Mouse (Mus musculus): Measurements from ENCODE around the gene Phkb.
"Not testable (repeated sequence)": the region's sequence is repeated elsewhere in the genome, so short reads cannot be mapped to it uniquely, and the experiment has no call there.

The Phkb gene

DNA sequence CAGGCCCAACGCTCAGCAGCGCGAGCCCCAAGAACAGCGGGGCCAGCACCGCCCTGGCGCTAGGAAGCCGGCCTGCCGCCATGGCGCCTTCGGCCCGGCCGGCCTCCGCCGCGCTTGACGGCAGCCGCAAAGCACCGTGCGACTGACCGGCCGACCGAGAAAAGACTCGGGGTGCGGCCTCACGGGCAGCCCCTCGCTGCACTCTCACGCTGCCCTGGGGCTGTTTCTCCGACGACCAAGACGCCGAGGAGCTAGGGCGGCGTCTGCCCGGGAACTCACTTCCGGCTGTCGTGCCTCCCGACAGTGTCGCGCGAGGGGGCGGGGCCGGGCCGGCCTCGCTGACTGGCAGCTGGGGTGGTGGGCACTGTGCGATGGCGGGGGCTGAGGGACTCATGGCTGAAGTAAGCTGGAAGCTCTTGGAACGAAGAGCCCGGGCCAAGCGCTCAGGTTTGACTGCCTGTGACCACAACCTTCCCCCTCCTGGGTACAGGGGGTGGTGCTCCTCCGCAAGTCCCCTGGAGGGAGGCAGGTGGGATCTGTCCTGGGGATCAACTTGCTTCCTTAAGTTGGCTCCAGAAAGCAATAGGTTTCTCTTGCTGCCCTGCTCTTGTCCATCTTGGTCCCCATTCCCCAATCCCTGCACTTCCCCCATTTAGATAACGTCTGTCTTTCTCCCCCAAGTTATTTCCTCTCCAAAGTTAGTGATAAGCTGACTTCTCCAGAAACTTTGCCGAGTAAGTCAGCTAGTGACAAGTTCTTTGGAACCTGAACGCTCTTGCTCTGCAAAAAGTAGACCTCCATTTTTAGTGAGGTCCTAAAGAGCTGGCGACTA, at the start of gene Phkb, which contains the start of gene Itfg1:
Gene Phkb, plus strand, starts transcription at position 303 of the 832 bp plus-strand sequence.
Gene Itfg1, minus strand, starts transcription at position 265 of the 832 bp plus-strand sequence.
- peak; percentile 89 for DNase-seq (ENCODE audit: low spot score)

DNA sequence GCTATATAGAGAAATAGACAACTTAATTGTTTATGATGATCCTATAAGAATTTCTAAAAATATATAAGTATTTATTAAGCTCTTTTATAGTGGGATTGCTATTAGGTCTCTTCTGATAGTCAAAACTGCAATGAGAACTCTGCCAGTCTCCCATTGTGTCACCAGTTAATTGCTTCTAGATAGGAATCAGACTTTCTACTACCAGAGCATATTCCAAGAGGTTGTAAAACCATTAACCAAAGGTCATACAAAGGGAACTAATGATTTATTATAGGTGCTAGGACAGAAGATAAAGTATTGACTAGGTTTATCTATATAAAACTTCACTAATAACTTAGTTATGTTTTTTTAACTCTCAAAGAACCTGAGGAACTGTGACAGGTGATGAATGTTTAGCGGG, 44.4 kb upstream of the Phkb start:
- DNase-seq (ENCODE audit: low spot score), result not testable (repeated sequence)

DNA sequence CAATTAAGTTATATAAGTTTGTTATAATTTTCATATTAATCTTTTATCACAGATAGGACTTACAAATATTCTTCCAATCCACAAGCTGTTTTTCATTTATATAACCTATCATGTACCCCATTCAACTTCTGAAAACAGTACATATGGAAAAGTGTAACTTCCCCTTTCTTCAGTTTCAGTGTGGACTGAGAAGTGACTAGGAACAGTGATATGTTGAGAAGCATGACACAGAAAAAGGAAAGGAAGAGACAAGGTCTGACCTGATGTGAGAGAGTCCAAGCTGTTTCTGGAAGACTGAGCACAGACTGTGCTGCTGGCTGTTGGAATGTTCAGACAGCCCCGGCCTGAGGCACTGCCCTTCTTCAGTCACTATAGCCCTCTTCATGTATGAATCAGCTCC, 40.6 kb upstream of the Phkb start:
- no peak for DNase-seq (ENCODE audit: low spot score)

DNA sequence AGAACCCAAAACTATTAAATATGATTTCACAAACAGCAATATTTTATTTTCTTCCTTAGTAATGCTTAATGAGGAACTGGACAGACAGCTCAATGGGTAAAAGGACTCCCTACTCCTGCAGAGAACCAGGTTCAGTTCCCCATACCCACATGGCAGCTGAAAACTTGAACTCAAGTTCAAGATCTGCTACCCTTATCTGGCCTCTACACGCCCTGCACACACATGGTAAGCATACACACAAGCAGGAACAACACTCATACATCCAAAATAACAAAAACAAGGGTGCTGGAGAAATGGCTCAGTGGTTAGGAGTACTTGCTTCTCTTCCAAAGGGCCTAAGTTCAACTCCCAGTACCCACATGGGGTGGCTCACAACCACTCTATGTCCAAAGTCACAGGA, 39.4 kb upstream of the Phkb start:
- no peak for DNase-seq (ENCODE audit: low spot score)

DNA sequence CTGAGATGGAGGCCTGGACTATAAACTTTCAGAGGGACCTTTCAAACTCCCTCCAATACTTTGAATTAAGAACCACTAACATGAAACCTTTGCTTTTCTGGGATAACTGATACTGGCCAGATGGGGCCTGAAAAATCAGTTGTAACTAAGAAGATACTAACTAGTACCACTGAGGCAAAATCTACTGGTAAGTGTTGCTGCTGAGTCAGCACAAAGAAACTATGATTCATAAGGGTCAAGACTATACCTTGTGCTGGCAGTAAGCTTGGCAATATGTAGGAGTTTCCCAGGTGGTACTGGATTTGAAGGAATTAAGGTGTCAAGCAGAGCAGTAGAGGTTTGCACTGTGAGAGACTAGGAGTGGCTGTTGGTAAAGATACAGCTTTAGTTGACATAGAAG, 27.1 kb upstream of the Phkb start:
- no peak for DNase-seq (ENCODE audit: low spot score)

DNA sequence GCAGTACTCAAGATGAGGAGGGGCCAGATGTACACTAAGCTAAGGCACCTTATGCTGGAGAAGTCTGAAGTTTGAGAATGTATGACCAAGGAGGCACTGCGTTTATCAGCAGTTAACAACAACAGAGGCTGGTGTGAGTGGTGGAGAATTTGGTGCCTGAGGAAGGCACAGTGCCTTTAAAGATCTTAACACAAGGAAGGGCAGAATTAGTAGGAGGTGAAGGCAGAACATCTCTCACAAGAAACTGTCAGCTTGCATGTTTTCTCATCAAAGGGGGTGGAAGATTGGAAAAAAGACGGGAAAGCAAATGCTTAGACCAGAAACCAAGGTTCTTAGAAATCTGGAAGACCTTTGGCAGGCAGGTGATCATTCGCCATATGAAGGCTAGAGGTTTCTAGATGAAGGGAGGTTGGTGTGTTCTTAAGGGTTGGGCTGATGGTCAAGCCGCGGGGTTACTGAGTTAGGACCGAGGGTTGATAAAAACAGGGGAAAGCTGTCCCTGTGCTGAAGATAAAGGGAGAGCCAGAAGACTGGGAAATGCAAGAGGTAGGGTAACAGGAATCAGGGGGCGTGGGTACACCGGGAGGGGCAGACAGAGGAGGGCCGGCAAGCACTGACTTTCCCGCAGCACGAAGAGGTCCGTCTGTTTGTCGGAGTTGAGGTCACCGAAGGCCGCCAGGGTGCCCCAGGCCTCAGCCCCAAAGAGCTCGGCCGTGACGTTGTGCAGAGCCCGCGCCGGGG, 673 bp upstream of the Phkb start:
- DNase-seq (ENCODE audit: low spot score), result peak; percentile 3

DNA sequence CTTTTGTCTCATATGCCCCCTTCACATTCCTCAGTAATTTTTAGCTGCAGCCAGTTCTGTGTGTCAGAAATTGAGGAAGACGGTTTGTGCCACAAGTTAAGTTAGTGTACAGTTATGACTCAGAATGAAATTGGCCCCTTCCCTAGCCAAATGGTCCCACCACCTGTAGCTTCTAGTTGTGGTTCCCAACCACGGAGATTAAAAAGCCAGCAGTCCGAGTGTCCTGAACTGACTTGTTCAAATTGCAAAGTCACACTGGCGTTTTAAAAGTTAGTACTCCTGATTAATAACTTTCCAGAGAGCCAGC, 683 bp downstream of the Phkb start:
- DNase-seq (ENCODE audit: low spot score), result no peak

DNA sequence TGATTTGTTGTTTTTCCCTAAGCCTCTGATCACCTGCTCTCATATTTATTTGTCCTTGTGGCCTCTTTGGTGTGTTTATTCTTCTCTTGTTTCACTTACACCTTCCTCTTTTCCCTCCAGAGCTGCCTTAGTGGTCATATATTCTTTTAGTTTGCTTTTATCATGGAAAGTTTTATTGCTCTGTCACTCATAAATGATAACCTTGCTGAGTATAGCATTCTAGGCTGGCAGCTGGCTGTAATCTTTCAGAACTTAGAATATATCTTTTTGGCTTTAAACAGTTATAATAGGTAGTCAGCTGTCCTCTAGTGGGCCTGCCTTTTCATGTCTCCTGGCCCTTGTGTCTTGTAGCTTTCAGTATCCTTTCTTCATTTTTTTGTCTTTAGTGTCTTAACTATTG, 5.1 kb downstream of the Phkb start:
- DNase-seq (ENCODE audit: low spot score), result no peak

DNA sequence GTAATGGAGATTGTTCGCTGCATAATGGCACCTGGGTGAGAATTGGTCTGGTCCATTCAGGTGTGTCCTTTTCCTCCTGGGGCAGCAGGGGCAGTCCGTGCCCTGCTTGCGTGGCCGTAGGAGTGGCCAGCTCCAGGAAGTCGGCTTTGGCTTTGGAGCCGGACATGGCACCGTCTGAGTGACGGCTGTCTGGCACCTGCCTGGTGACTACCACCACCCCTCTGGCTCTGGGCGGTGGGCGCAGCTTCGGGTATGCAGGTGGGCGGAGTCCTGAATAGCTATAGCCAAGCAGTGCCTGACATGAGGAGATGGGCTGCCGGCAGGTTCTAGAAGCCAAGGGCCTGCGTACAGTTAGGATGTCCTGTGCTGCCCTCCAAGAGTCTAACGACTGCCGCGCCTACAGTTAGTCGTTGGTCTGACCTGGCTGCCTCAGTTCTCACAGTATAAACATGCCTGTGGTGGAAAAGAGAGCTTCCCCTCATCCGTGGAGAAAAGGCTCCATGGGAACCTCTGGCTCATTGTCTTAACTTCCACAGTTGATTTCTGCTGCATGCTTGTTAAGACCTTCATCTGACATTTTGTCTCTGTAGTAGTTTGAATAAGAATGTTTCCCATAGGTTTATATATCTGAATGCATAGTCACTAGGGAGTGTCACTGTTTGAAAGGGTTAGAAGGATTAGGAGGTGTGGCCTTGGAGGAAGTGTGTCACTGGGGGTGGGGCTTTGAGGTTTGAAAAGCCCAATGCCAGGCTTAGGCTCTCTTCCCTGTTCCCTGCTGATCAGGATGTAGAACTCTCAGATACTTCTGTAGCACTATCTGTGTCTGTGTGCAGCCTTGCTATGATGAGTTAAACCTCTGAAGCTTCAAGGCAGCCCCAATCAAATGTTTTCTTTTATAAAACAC, 13.7 kb downstream of the Phkb start:
- no peak for DNase-seq (ENCODE audit: low spot score)

DNA sequence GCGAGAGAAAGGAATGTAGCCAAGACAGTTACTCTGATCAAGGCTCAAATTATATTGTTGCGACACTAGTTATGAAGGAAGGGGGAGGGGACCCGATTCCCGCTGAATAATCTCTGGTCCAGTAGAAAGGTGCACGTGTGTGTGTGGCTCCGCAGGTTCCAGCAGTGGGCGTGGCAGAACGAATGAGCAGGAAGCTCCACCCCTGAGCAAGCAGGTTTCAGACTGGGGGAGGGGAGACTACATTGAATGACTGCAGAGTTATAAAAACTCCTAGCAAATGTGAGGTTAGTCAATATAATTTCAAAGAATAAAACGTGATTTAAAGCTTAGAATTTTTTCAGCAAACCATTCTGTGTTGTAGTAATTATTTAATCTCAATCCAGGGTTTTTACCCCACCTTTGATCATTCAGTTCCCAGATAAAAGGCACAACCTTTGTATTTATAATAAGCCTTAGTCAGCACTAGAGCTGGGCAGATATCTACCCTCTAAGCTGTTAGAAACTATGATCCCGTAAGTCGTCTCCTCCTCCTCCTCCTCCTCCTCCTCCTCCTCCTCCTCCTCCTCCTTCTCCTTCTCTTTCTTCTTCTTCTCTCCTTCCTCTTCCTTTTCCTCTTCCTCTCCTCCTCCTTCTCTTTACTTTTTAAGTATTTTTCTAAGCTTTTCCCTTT, 16.6 kb downstream of the Phkb start:
- not testable (repeated sequence) for DNase-seq (ENCODE audit: low spot score)

DNA sequence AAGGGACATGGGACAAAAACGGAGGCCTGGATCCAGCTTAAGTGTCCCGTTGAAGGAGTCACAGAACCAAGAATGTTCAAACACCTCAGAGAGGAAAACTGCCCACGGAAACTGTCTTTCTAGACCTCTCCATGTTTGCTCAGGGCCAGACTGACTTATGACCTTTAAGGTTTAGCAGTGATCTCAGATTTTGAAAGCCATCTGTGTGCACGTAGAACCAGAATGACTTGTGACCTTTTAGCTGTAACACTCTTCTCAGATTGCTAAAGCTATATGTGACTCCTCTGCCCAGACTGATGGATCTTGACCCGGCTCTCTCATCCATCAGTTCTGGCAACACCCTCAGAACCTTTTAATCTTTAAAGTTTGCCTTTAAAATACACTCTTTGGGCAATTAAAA, 19.9 kb downstream of the Phkb start:
- DNase-seq (ENCODE audit: low spot score), result no peak

DNA sequence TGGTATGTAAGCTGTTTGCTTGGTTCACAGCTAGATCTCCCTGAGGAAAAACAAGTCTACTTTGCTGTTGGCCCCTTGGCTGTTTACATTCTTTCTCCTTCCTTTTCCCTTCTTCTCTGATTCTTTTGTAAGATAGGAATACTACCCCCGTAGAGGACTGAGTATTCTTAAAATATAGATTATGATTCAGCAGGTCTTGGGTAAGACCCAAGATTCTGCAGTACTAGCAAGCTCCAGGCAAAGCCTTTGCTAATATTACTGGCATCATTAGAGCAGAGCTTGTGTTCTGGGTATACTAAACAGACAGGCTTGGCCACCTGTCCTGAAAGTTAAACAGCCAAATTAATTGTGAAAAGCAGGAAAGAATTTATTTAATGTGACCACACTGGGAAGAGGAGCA, 21.6 kb downstream of the Phkb start:
- no peak for DNase-seq (ENCODE audit: low spot score)

DNA sequence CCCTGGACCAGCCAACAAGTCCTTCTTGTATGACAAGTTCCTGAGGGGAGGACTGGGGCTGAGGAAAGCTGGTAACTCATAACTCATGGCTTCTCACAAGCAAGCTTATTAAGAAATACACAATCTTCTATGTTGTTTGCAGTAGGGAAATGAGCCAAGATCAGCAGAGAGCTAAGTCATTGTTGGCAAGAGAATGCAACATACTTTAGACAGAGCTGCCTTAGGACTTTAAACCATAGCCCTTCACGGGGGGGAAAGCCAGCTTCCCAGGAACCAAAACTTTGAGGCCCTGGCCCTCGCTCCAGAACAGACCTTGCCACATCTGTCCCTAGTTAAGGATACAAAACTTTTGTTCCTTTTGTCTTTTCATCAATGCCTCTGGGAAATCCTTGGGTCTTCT, 30.9 kb downstream of the Phkb start:
- no peak for DNase-seq (ENCODE audit: low spot score)

DNA sequence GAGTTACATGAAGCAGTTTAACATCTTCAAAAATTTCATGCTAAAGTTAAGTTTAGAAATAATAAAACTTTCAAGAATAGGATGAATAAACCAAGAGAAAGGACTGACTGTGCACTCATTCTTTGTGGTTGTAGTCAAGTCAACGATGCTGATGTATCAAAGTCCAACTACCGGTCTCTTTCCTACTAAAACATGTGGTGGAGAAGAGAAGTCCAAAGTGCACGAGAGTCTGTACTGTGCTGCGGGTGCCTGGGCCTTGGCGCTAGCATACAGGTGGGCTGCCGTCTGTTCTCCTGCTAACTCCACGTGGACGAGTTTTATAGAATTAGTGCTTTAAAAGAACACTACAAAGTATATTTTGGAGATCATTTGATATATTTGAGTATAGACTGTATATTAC, 37.2 kb downstream of the Phkb start:
- no peak for DNase-seq (ENCODE audit: low spot score)

DNA sequence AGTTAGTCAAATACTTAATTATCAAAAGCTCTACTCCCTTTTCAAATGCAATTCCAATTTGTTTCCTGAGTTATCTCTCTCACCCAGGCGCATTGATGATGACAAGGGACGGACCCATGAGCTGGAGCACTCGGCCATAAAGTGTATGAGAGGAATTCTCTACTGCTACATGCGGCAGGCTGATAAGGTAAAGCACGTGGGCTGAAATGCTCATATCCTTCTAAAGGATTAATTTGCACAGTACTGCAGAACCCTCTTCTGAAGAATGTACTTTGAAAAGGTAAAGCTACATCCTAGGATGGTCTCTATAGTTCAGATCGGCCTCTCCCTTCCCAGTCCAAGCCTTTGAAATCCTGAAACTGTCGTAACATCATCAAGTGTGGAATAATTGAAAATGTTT, 38.9 kb downstream of the Phkb start:
- DNase-seq (ENCODE audit: low spot score), result no peak

DNA sequence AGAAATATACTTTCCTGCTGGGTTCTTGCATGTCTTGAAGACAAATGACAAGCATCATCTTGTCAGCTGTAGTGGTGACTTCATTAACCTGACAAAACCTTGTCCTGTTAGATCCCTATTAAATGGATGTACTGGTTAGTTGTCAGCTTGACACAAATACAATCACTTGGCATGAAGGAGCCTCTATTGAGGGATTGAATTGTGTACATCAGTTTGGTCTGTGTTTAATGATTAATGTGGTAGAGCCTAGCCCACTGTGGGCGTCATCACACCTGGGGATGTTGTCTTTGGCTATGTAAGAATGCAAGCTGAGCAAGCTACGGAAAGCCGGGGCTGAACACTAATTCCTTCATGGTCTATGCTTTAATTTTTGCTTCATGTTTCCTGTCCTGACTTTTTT, 44.1 kb downstream of the Phkb start:
- DNase-seq (ENCODE audit: low spot score), result no peak

DNA sequence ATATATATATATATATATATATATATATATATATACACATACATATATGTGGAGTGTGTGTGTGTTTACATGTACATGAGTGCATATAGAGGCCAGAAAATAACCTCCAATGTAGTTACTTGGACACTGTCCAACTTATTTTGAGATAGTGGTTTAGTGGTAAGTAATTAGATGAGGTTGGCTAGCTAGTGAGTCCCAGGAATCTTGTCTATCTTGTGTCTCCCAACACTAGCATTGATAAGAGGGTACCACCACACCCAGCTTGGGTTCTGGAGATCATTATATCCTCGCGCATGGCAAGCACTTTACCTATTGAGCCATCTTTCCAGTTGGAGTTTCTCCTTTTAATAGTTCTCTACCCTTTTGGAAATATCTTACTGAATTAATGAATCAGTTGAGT, 56.9 kb downstream of the Phkb start:
- no peak for DNase-seq (ENCODE audit: low spot score)

DNA sequence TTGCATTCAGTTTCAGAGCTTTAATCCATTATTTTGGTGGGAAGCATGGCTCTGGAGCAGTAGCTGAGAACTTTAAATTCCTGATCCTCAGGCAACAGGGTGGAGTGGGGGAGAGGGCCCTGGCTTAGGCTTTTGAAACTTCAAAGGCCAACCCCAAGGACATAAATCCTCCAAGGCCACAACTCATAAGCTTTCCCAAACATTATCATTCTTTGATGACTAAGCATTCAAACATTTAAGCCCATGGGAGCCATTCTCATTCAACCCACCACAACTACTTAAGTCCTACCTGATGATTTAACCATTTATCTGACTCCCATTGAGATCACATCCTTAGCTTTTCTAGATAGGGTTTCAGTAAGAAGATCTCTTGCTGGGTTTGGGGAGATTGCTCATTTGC, 84.2 kb downstream of the Phkb start:
- DNase-seq (ENCODE audit: low spot score), result no peak

DNA sequence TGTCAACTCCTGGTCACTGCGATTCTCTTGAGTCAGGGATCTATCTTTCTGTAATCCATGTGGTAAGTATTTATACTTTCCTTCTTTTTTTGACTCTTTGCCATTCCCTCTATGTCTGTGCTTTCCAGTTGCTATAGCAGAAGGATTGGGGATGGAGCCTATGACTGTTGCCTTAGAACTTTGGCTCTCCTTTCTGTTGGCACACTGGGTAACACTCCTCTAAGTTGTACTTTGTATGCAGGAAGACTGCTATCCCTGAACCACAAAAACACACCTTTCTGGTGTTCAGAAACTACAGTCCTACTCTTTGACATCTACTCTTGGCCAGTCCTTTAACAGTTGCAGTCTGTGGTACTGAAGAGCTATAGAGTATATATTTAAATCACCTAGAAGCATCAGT, 84.8 kb downstream of the Phkb start:
- no peak for DNase-seq (ENCODE audit: low spot score)

DNA sequence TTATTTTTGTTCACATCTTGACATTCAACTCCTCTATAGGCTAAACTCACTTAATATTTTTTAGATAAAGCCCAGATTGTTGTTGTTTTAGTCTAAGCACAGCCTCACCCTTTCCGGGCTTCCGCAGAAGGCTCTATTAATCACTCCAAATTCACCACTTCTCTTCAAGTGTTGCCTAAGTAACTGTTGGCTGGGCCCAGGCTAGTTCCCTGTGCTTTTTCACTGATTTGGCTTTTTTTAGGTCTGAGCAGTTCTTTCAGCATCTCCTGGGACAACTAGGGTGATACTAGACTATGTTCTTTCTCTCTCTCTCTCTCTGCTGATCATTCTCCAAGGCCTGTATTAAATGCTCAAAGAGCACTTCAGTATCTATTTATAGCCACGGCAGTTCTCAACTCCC, 85.3 kb downstream of the Phkb start:
- DNase-seq (ENCODE audit: low spot score), result no peak

DNA sequence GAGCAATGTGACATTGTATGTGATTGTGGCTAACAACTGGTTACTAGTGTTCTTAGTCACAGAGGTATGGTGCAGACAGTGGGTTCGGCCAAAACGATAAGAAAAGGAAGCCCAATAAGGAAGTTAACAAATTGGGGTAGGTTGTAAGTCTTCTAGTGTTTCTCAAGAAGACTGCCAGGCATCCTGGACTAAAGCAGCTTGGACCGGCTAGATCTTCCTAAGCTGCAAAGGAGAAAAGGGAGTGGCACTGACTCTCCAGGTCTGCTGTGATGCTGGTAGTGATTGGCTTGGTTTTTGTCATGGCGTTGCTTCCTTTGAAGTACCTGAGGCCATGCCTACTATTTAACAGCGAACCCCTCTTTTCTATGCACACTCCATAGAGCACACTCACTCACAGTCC, 95.4 kb downstream of the Phkb start:
- no peak for DNase-seq (ENCODE audit: low spot score)

DNA sequence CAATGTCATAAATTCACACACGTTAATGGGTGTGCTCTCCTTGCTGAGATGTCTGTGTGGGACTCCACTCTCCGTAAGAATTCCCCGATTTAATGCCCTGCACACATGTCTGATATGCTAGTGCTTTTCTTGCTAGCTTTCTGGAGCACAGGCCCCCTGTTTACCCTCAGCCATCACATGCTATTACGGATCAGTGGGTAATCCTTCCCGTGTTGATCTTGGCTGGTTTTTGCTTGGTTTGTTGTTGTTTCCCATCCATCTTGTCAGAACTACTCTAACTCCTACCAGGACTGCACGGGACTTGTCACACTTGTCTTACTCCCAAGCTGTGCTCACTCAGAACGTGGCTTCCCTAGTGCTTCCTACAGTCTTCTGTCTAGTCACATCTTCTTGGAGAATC, 96.6 kb downstream of the Phkb start:
- DNase-seq (ENCODE audit: low spot score), result no peak

Data from ovary, postnatal 14 days (tissue).